Mouse (Mus musculus) thymus, postnatal 36 days (tissue): ENCODE data around the gene C730034F03Rik.
"Not testable (repeated sequence)": the region's sequence is repeated elsewhere in the genome, so short reads cannot be mapped to it uniquely, and the experiment has no call there.

ENCODE experiments used
- DNase-seq, 2 experiments: peaks; one replicate each; pipeline ENCODE4 v3.0.0; 2022; ENCODE audit warnings: mixed read lengths in 2 of 2

Gene C730034F03Rik

DNA sequence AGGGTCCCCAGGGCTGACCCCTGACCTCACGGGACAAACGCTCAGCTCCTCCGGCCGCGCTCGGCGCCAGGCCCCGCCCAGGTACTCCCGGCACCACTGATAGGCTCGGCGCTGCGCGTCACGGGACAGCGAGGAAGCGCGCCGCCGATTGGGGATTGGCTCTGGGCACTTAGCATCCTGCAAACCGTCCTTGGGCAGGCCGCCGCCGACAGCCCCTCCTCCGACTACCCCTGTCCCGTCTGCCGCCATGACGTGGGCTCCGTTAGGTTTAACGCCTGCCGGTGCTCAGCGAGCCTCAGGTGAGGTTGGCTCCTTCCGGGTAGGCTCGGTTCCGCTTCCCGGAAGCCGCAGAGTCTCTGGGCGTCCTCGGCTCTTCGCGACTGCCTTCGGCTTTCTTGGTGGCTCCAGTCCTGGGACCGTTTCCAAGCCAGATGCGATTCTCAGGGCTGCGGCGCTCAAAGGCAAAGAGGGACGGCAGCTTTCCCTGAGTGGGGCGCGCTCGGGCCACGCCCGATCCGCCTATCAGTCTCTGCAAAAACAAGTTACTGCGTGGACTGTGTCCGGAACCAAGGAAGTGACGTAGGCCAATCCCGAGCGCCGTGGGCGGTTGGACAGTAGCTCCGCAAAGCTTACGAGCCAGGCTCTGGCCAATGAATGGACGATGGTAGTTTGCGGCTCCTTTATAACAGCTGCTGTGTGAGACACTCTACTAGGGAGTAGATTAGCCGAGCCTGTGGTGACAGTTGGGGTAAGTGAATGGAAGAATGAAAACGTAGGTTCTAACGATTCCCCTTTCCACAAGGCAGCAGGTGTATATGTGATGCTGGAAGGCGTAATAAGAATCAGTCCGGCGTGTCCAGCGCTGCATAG is at the start of gene C730034F03Rik, which contains the start of the genes Gm44502 and Chkb:
Gene C730034F03Rik, plus strand, starts transcription at position 238 of the 870 bp plus-strand sequence.
Gene Gm44502, minus strand, starts transcription at position 345 of the 870 bp plus-strand sequence.
Gene Chkb, minus strand, starts transcription at position 557 of the 870 bp plus-strand sequence.
- peak; percentile 89 to 95 for DNase-seq

DNA sequence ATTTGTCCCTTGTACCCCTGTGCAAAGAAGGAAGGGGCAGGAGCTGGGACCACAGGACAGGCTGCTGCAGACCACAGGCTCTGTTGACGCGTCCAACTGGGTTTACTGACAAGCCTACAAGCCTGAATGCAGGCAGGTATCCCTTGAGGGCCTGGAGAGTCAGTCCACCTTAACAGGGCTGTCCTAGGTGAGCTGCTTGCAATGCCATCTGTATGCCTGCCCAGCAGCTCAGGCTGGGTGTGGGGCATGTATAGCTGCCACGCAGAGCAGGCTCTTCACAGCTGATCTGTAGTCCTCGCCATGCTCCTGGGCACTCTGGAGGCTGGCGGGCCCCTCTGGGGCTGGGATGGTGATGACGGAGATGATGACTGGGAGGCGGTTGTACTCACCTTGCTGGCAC is 44.8 kb upstream of the C730034F03Rik start, which contains the start of gene Klhdc7b:
Gene Klhdc7b, plus strand, starts transcription at position 301 of the 400 bp plus-strand sequence.
- no peak for DNase-seq

DNA sequence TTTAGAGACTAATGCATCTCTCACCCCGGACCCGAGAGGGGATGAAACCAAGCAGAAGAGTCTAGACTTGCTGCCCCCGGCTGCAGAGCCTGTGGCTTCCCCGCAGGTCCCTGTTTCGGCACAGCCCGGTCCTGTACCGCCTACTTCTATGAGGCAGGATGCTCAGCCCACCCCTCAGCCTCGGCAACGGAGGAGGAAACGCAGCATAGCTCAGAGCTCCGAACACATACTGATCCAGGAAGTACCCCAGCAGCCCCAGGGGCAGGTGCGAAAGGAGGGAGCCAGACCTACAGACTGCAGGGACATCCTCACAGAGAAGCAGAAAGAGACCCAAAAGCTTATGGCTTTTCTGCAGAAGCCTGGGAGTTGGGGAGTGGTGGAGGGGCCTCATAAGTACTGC is 42.3 kb upstream of the C730034F03Rik start:
- DNase-seq: peak; percentile 57 to 72

DNA sequence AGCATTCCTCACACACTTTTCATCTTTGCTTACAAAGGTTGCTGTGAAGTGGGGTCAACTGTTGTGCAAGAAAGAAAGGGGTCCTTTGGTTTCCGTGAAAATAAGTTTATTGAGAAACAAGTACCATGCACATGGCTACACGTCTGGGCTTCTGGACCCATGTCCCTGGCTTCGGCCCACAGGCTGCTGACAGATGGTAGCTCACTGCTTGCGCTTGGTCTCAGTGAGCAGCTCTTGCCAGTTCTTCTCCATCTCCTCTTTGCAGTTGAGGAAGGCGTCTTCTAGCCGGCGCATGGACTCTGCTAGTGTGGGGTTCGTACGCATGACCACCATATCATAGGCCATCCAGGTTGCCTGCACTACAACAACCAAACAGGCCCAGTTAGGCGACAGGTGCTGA is 39.3 kb upstream of the C730034F03Rik start:
- DNase-seq: no peak

DNA sequence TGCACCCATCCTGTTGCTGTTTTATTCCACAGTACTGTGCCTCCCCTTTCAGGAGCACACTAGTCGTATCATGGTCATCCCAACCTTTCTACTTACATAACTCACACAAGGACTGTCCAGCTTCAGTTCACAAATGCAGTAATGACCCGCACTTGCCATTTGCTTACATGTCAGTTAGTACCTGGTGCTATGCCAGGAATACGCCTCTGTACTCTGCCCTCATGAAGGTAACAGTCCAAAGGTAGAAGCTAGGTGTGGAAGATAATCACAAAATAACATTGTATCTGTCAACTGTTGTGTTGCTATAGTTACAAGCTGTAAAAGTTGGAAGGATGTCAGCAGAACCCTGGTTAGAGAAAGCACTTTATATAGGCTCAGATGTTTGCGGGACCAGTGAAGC is 32.5 kb upstream of the C730034F03Rik start:
- DNase-seq: no peak

DNA sequence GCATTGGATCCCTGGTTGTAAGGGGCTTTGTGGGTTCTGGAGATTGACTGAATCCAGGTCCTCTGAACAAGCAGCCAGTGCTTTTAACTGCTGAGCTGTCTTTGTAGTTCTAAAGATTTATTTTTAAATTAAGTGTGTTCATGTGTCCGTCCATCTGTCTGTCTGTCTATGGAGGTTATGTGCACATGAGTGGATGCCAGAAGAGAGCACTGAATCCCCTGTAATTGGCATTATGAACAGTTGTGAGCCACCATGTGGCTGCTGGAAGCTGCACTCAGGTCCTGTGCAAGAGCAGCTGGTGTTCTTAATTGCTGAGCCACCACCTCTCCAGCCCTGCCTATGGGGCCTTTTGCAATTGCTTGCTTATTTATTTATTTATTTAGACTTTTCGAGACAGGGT is 31.2 kb upstream of the C730034F03Rik start:
- DNase-seq: no peak

DNA sequence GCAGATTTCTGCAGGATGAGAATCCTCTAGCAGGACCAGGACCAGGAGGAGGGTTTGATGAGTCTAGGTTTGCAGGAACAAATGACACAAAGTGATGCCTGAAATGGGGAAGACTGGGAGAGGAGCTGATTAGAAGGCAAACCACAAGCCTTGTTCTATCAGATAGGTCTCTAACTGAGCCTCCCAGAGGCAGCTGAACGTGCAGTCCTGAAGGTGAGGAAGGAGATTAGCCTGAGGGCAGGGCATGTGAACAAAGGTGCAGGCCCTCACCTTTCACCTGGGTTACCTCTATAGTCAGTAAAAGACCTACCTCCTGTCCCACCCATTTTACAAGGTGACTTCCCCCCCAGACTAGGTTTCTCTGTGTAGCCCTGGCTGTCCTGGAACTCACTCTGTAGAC is 29.7 kb upstream of the C730034F03Rik start:
- no peak for DNase-seq

DNA sequence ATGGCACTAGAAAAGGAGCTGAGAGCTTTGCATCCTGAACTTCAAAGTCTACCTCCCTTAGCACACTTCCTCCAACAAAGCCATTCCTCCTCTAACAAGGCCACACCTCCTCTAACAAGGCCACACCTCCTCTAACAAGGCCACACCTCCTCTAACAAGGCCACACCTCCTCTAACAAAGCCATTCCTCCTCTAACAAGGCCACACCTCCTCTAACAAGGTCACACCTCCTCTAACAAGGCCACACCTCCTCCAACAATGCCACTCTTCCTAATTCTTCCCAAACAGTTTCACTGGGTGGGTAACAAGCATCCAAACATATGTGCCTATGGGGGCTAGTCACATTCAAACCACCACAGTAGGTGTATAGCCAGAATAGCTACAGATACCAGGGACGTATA is 26.9 kb upstream of the C730034F03Rik start:
- no peak for DNase-seq

DNA sequence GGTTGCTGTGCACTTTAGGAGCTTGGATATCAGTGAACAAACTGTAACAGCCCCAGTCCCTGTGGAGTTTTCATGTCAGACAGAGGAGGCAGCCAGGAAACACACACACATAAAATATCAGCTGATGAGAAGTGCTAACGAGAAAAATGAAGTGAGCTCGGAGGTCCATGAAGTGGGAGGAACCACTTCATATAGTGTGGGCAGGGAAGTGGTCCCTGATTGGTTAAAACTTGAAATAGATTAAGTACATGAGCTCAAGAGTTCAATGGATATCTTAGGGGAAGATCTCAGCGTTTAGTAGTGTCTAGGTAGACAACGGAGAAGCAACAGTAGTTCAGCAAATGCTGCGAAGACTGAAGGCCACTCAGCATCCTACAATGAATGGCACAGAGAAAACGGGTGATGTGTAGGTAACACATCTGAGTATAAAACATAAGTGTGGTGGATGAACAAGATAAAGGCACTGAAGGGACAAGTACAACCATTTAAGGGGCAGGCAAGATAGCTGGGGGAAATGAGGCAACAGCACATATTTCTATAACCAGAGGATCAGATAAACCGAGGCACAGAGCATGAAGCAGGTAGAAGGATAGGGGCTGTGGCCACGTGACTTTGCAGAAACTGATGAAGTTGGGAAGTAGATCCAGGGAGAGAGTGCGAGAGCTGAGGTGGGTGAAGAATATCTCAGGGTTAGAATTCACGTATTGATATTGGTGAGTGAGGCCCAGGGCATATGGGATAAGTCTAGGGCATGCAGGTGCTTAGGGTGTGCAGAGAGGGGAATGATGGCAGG is 24.4 kb upstream of the C730034F03Rik start:
- no peak for DNase-seq

DNA sequence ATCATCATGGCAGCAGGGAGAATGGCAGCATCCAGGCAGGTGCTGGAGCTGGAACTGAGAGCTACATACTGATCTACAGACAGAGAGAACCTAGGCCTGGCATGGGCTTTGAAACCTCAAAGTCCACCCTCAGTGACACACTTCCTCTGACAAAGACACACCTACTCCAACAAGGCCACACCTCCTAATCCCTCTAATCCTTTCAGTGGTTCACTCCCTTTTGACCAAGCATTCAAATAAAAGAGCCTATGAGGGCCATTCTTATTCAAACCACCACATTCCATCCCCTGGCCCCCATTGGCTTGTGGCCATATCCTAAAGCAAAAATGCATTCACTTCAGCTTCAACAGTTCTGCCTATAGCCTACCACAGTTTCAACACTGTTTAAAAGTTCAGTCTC is 22.7 kb upstream of the C730034F03Rik start:
- DNase-seq: no peak

DNA sequence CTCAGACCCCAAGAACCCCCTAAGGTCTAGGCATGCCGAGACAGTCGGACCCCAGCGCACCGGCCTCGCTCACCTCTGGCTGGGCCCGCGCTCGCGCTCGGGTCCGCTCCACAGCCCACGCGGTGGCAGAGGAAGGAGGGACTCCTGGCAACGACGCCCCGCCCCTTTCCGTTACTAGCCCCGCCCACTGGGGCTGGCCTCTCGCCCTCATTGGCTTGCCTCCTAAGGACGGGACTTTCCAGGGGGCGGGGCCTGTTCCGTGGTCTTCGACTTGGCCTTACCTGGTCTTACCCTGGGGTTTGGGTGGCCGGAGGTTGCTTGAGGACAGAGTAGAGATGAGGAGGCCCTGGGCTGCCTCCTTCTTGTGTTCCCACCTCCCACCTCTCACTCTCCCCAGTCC is 19.3 kb upstream of the C730034F03Rik start, which contains the start of gene Syce3:
Gene Syce3, minus strand, starts transcription at position 386 of the 400 bp plus-strand sequence.
- no peak for DNase-seq

DNA sequence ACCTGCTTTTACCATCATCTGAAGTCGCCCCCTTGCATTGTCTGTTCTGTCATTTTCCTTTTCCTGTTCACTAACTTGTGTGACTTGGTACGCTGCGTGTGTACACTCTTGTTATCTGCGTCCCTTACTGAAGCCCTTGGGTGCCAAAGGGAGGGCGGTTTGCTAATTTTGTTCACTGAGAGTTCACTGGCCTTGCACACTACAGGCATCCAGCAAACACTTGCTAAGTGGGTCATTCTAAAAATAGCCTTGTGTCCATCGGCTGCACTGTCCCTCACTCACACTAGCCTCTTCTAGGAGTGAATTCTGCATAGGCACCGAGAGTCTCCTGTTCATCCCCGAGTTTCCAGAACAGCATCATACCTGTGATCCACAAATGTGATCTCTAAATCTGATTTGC is 14.1 kb upstream of the C730034F03Rik start:
- DNase-seq: no peak

DNA sequence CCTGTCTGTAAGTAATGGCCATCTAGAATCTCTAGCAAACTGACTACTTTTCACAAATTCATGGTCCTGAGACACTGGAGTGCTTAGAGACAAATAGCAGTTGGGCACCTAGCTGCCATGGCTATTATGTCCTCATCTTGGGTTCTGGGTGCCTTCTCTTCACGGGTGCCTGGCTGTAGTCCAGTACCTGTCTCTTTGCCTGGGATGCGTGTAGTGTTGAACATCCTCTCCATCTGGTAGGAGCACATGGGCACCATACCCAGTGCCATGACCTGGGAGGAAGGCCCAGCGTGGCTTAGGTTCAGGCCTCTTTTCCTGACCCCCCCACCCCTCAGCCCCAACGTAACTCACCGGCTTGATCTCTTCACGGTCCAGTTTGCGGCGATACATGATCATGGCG is 7.5 kb upstream of the C730034F03Rik start:
- no peak for DNase-seq

DNA sequence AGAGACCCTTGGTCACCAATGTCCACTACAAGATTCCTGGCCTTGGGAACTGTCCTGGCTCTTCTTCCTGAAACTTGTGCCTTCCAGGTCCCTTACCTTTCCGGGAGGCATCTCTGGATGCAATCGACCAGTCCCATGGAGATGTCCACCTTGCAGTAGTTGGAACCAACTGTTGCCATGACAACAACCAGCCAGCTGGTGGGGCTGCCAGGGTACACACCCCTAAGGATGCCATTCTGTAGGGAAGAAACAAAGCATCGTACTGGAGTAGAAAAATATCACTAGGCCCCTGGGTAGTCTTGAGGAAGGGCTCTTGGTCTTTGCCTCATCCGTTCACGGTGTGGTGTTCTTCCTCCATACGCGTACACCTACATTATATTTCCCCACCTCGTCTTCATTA is 4.8 kb upstream of the C730034F03Rik start:
- no peak for DNase-seq

DNA sequence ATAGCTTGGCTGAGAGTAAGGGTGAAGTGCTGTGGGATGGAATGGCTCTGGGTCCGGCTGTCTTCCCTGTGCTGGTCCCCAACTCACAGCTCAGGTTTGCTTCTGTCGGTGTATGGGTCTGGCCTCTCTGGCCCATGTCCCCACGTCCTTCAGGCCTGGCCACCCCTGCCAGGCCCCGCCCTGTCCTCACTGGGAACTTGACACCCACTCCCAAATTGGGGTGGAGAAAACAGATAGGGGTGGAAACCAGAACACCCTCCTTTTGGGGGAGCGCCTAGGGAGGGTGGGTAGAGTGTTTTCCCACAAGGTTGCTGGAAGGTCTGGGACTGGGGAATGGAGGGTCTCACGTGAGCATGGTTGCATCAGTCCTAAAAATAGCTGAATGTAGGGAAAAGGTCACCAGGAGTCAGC is 3.7 kb upstream of the C730034F03Rik start, which contains the start of gene Cpt1b:
Gene Cpt1b, minus strand, starts transcription at position 153 of the 411 bp plus-strand sequence.
- DNase-seq: no peak

DNA sequence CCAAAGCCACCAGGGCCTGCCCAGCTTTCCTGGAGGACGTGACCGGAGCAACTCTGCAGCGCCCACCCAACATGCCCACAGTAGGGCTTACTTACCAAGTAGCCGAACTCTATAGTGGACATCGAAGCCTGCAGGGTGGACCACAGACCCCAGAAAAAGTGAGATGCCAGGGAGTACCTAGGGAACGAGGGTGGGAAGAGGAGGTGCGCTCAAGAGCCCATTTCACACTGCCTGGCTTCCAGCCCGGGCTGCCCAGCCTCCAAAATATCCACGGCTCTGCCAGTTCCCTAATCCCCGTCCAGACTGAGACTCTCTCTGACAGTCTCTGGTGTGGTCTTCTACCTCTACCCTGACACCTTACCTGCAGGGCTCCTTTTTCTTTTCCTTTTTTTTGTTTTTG is 2.7 kb upstream of the C730034F03Rik start:
- no peak for DNase-seq

DNA sequence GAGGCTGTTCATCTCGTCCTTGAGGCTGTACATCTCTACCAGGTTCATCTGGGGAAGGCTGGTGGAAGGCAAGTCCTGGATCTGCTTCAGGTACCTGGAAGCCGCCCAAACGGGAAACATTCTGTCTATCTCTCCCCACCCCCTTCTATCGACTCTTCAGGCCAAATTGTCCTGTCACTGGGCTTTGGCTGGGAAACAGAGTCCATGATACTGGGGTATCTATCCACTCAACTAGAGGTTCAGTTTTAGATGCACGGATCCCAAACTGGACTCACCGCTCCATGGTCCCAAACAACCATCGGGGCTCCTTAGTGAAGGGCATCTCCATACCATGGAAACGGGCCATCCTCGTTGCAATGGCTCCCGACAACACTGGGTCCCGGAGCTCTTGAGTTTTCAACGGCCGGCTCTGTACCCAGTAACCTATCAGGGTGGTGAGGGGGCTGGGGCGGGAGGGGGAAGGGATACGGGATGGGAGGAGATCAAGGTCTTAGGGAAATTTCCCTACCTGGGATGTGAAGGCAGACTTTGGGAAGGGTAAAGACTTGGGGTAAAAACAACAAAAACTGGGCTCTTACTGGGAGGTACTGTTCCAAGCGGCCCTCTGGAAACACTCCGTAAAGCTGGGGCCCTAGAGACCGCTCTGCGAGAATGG is 1.1 kb upstream of the C730034F03Rik start:
- DNase-seq: no peak

DNA sequence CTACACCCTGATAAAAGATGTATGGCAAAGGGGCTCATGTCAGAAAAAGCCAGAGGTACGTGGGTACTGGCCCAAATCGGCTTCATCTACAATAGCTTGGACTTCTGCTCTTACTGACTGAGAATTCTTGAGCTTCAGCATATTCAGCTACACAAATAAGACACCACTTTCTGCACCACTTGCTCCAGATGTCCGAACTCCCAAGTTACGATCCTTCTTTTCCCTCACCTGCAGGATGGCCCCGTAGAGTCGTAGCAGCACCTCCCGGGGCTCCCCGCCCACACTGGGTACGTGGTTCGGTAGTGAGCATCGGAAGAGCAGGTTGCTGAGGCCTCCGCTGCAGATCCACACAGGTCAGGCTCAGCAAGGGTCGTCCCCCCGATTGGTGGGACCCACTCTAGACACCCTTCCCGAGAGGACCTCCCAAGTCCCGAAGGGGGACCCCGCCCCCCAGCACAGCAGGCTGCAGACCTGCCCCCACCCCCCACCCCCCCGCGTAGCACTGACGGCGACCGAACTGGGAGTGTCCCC is 503 bp upstream of the C730034F03Rik start:
- DNase-seq: no peak

DNA sequence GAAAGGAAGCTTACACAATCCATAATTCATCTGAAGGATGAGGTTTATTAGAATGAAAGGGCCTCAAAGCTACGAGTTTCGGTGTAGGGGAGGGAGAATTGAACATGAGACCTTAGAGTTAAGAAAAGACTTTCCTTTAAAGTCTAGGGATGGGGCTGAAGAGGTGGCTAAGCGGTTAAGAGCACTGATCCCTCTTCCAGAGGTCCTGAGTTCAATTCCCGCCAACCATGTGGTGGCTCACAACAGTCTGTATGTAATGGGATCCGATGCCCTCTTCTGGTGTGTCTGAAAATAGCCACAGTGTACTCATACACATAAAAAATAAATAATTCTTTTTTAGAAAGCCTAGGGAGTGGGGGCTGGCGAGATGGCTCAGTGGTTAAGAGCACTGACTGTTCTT is 952 bp downstream of the C730034F03Rik start:
- no peak for DNase-seq

DNA sequence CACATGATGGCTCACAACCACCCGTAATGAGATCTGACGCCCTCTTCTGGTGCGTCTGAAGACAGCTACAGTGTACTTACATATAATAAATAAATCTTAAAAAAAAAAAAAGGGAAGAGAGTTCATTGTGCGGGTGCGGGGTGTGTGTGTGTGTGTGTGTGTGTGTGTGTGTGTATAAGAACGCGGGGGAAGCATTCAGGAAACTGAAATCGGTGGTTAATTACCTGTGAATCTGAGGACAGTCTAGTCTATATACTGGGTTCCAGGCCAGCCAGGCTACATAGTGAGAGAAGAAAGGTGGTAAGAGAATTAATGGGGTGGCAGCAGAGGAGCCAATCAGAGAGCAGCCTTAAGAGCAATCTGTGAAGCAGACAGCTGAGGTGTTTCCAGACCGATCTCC is 1.4 kb downstream of the C730034F03Rik start:
- not testable (repeated sequence) for DNase-seq

DNA sequence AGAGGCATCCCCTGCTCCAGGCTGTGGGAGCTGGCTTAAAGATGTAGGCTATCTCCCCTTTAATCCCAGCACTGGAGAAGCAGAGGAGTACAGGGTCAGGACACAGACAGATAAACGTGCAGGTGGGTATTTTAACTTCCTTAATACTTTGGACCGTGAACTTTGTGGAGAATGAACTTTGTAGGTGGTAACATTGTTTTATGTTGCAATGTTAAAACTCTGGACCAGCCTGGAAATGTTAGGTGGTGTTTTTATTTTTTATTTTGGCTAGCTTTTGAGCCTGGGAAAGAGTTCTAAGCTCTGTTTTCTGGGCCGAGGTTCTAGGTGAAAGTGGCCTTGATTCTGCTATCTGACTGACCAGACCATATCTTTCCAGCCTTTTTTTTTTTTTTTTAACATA is 1.9 kb downstream of the C730034F03Rik start:
- no peak for DNase-seq

DNA sequence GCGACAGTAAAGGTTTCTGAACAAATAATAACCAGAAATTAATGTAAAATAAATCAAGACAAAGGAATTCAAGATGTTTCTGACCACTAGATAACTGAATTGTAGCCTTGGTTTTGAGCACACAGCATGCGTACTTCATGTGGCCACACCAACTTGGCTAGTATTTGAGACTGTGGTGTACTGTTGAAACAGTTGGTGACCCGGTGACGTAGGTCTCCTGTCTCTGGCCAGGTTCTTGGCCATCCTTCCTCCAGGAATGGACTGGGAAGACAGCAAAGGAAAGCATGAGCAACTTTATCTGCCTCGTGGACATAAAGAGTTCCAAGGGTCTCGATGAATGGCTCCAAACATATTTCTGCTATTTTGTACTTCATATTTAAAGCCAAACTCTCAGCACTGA is 2.4 kb downstream of the C730034F03Rik start:
- no peak for DNase-seq

DNA sequence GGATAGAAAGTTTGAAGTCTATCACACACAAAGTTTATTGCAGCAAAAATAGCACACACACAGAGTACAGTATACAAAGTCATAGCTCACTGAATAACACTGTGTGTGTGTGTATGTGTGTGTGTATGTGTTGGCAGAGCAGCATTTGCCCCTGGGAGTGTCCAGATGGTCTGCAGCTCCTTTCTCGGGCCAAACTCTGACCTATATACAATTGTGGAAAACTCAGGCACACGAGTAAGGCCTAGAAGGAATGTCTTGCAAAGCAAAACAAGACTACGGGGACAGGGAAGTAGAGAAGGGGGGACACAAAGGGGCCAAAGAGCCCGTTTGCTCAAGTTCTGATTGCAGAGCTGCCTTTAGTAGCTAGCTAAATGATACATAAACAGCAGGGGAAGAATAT is 3.6 kb downstream of the C730034F03Rik start:
- no peak for DNase-seq
